Mouse (Mus musculus): Measurements from ENCODE around the gene Klc3. TPM values are rescaled to one million over a fixed set of nuclear protein-coding genes. Genes with fewer than 3 reads are reported as not detected.

Gene Klc3
- polyA plus RNA-seq, 2 experiments from 2014 or later: 3.1 to 6.0 TPM

GRCm38 (mm10) chr7:19359299-19359891, 44.5 kb downstream of the Klc3 start, which contains the start of the genes Cd3eap and Ppp1r13l:
Gene Cd3eap (minus strand): TSS chr7:19359483.
Gene Ppp1r13l (plus strand): TSS chr7:19359749.
- ATAC-seq: peak; percentile 81

- ATAC-seq: no peak
Observed at GRCm38 (mm10) chr7:19358634-19359033, 45.3 kb downstream of the Klc3 start.

- ATAC-seq: no peak
Observed at GRCm38 (mm10) chr7:19357381-19358375, 46.2 kb downstream of the Klc3 start.

DNA sequence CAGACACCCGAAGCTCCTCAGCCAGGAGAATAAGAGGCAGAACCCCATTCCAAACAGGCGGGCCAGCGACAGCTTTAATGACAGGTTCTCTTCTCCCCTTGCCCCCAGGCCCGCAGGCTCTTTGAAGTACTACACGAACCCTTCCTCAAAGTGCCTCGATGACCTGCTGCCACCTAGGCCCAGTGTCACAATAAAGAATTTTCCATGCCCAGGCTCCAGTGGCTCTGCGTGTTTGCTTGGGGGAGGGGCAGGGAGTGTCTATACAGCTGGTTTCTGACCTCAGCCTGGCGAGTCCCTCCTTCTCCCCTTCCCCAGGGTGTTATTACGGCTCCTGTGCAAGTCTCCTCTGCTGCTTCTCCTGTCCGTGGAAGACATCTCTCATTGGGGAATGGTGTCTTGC, 47.6 kb downstream of the Klc3 start:
- no peak for ATAC-seq

GRCm38 (mm10) chr7:19354991-19355390, 48.9 kb downstream of the Klc3 start:
- ATAC-seq: no peak

GRCm38 (mm10) chr7:19350221-19350620, 53.7 kb downstream of the Klc3 start:
- ATAC-seq: no peak

DNA sequence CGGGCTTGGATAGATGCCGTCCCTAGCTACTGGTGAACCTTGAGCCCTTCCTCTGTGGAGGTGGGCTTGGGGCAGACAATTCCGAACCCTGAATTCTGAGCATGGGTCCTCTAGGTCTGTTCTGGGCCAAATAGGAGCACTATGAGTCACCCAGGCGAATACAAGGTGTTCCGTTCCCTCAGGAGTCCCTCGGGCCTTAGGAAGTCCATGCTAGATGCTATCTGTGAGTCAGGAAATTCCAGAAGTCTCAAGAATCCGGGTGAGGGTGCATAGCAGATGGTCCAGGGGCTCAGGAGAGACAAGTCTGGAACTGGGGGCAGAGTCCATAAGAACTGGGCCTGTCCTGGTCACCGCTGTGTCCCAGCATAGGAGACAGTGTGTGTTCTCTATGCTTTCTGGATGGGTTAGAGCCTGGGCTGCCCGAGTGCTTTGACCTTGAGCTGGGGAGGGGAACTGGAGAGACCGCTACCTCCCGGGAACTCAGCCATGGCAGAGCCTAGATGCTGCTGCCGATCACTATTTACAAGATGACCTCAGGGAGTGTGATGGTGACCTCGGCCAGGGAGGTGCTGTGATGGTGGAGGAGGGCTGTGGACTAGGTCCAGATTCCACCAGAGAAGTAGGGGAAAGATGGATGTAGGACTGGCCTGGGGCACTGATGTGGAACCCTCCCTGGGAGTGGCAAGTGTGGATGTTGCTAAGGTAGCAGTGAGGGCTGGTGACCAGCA, 54.6 kb downstream of the Klc3 start:
- ATAC-seq: no peak

GRCm38 (mm10) chr7:19344938-19345471, 58.9 kb downstream of the Klc3 start:
- peak; percentile 91 for ATAC-seq

Other genes starting within 250 kb of the Klc3 start
- gene Gipr, start 238.0 kb downstream of the Klc3 start, polyA plus RNA-seq (2017; shearing (Covaris generic)): not detected
- gene Eml2, start 227.7 kb downstream of the Klc3 start, polyA plus RNA-seq (2017; shearing (Covaris generic)): 10 to 100 TPM in 1 of 2 experiments, 1 to 10 TPM in 1; 5.2 to 16.9 TPM
- gene Gpr4, start 191.6 kb downstream of the Klc3 start, polyA plus RNA-seq (2017; shearing (Covaris generic)): under 1 TPM in 1 of 2 experiments, not detected in 1; 0.30 TPM
- gene Opa3, start 175.8 kb downstream of the Klc3 start, polyA plus RNA-seq (2017; shearing (Covaris generic)): 10 to 100 TPM; 16.6 to 16.9 TPM
- 100 to 1,000 TPM in 1 of 2 experiments, 10 to 100 TPM in 1; 96.0 to 113 TPM for gene Vasp, start 132.3 kb downstream of the Klc3 start, polyA plus RNA-seq (2017; shearing (Covaris generic))
- 1 to 10 TPM; 1.1 to 1.2 TPM for gene Ppm1n, start 124.0 kb downstream of the Klc3 start, polyA plus RNA-seq (2017; shearing (Covaris generic))
- not detected for gene Rtn2, start 121.5 kb downstream of the Klc3 start, polyA plus RNA-seq (2017; shearing (Covaris generic))
- gene Fosb, start 94.1 kb downstream of the Klc3 start, polyA plus RNA-seq (2017; shearing (Covaris generic)): 1 to 10 TPM in 1 of 2 experiments, under 1 TPM in 1; 0.79 to 1.1 TPM
- gene Ercc1, start 59.3 kb downstream of the Klc3 start, polyA plus RNA-seq (2017; shearing (Covaris generic)): 10 to 100 TPM; 61.1 to 72.3 TPM
- 10 to 100 TPM; 19.4 to 20.2 TPM for gene Cd3eap, start 44.6 kb downstream of the Klc3 start, polyA plus RNA-seq (2017; shearing (Covaris generic))
- under 1 TPM in 1 of 2 experiments, not detected in 1; 0.17 TPM for gene Ppp1r13l, start 44.4 kb downstream of the Klc3 start, polyA plus RNA-seq (2017; shearing (Covaris generic))
- gene Ercc2, start 22.1 kb downstream of the Klc3 start, polyA plus RNA-seq (2017; shearing (Covaris generic)): 10 to 100 TPM in 1 of 2 experiments, 1 to 10 TPM in 1; 4.7 to 10.8 TPM
- gene Ckm, start 672 bp upstream of the Klc3 start, polyA plus RNA-seq (2017; shearing (Covaris generic)): under 1 TPM in 1 of 2 experiments, not detected in 1; 0.34 TPM
- 1 to 10 TPM; 1.2 to 2.7 TPM for gene Mark4, start 54.7 kb upstream of the Klc3 start, polyA plus RNA-seq (2017; shearing (Covaris generic))
- not detected for gene Exoc3l2, start 59.2 kb upstream of the Klc3 start, polyA plus RNA-seq (2017; shearing (Covaris generic))
- under 1 TPM; 0.90 to 0.91 TPM for gene Bloc1s3, start 104.3 kb upstream of the Klc3 start, polyA plus RNA-seq (2017; shearing (Covaris generic))
- 10 to 100 TPM; 38.7 to 44.6 TPM for gene Trappc6a, start 104.3 kb upstream of the Klc3 start, polyA plus RNA-seq (2017; shearing (Covaris generic))
- not detected for gene Nkpd1, start 113.7 kb upstream of the Klc3 start, polyA plus RNA-seq (2017; shearing (Covaris generic))
- 1 to 10 TPM; 3.2 TPM for gene Ppp1r37, start 159.0 kb upstream of the Klc3 start, polyA plus RNA-seq (2017; shearing (Covaris generic))
- gene Zfp296, start 173.2 kb upstream of the Klc3 start, polyA plus RNA-seq (2017; shearing (Covaris generic)): 1 to 10 TPM in 1 of 2 experiments, under 1 TPM in 1; 0.46 to 2.3 TPM
- 10 to 100 TPM; 88.3 to 91.8 TPM for gene Gemin7, start 173.5 kb upstream of the Klc3 start, polyA plus RNA-seq (2017; shearing (Covaris generic))
- 1 to 10 TPM; 8.4 to 9.7 TPM for gene Clasrp, start 200.4 kb upstream of the Klc3 start, polyA plus RNA-seq (2017; shearing (Covaris generic))
- gene Relb, start 225.3 kb upstream of the Klc3 start, polyA plus RNA-seq (2017; shearing (Covaris generic)): 10 to 100 TPM; 12.6 to 14.5 TPM